Mouse (Mus musculus): Measurements from ENCODE around the gene Rhoh.

The Rhoh gene

DNA sequence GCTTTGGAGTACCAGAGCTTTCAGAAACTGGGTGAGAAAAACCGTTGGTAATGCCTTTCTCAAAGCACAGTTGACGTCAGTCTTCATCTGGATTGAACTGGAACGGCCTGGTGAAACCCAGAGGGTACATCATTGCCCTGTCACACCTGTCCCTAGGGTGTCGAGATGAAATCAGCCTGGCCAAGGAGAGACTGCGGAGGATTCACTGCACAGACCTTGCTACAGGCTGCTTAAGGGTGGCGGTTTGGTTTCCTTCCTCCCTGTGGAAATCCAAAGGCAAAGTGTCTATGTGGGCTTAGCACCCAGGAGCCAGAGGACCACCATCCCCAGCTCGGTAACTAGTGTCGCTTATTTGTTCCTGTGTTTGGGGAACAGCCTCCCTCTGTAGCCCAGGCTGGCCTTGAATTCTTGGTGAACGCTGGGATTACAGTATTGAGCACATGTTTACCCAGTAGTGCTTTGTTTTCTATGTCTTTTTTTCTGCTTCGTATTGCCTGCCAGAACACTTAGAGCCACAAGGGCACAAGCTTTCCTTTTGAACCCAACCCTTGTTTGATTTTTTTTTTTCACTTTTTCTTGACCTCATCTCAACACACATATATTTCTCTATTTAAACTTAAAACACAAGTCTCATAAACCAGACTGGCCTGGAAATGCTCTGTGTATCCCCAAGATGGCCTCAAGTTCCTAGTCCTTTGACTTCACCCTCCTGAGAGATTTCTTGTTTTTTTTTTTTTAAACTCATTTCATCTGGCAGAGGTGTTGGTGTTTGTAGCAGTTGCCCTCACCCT is at the start of gene Rhoh:
TSS of gene Rhoh (plus strand) at position 60 of the 791 bp plus-strand sequence.
- no peak for DNase-seq (ENCODE audit: low spot score)

DNA sequence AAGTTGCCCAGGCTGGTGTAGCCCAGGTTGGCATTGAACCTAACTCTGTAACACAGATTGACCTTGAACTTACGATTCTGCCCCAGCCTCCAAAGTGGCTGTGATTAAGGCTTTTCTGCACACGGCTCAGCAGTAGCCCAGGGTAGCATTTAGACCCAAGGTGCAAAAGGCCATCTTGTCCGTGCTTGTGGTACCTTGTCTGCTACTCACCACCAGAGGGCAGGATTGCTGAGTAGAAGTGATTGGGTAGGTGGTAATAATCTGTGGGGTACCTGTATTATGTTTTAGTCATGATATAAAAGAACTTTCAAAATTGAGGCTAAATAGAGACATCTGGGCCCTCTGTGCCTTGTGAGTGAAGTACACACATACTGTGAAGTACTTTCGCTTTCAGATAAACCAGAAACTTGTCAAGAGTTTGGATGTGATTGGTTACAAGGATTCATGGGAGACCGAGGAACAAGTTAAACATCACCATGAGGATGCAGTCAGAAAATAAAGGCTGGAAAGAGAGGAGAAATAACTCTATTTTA is 37.3 kb upstream of the Rhoh start:
- DNase-seq (ENCODE audit: low spot score), result no peak

DNA sequence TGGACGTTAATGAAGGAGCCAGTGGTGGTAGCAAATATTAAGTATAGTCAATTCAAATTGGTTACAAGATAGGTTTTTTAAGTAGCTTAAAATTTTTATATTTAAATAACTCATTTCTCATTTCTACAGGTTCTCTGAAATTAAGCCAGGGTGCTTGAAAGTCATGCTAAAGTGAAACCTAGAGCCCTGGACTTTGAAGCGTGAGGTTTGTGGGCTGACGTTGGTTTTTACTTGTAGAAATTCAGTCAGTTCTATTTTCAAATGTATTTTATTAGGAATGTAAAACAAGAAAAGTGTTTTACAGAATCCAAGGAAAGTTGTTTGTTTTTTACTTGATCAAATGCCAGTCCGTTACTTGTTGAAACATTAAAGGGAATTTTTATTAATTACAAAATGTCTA is 34.5 kb upstream of the Rhoh start:
- no peak for DNase-seq (ENCODE audit: low spot score)

DNA sequence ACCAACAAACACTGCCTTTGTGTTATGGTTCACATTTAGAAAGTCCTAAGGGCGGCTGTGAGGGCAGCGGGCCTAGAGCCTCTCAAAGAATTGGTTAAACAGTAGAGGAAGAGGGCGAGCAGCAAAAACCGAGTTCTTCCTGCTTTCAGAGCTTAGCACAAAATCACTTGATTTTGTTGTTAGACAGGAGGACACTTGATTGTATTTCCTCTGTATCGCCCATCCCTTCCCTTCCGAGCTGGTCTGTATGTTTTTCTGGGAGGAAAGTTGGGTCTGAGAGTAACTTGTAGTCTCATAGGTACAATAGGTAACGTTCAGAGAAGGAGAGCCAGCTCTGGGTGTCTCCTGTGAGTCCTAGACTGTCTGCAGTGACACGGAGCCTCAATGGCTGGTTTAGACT is 33.9 kb upstream of the Rhoh start:
- DNase-seq (ENCODE audit: low spot score), result no peak

DNA sequence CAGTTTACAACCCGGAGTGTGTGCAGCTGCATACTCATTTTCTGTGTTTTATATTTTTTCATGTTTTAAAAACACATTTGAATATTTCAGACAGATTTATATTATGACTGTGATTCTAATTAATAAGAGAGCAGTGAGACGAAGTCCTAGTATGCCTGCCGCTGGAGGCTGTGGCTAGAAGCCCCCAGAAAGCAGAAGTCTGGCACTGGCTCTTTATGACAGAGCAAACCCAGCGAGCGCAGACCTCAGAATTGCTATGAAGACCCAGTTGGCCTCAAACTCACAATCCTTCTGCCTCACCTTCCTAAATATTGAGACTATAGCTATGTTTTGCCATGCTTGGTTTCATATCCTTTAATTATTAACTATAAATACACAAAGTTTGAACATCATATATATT is 32.8 kb upstream of the Rhoh start:
- no peak for DNase-seq (ENCODE audit: low spot score)

DNA sequence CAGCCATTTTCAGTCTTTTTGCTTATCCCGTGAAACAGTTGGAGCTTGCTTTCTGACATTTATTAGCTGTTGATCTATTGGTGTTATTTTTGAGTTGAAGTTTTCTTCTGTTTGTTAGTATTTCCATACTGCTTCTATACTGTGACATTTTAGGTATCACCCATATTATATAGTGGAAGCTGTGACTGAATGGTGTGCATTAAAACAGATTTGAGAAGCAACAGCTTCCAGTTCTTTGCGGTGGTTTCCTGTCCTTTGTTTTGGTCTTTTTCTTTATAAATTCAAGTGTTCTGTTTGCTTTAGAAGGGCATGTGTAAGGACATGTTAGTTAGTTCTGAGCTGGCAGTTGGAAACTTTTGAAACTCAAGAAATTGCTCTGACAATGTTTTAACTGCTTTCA is 32.0 kb upstream of the Rhoh start:
- DNase-seq (ENCODE audit: low spot score), result no peak

DNA sequence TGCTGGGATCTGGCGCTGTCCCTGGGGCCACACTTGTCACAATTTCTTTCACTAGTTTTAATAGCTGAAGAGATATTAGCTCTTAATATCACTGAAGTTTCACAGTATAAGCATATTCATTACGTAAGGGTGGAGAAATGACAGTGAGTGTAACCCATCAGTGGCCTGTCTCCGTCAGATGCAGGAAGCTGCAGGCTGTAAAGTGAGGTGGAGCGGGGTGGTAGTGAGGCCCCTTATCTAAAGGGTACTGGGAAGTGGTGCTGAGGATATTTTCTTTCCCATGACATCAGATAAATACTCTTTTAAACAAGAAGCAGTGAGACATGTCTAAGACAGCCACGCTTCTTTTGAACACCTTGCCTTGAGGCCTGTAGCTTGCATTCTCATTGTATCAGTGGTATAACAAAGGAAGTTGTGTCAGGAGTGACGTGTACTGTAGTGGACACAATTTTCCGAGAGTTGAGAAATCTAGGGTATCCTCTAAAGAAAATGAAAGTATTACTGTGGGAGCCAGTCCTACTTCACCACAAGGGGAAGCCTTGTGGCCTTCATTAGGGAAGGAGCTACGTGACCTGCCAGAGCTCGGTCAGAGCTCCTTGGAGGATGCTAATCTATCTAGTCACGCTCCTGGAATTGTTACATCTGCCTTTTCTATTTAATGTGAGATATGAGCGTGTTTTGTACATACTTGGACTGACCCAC is 28.9 kb upstream of the Rhoh start:
- no peak for DNase-seq (ENCODE audit: low spot score)

DNA sequence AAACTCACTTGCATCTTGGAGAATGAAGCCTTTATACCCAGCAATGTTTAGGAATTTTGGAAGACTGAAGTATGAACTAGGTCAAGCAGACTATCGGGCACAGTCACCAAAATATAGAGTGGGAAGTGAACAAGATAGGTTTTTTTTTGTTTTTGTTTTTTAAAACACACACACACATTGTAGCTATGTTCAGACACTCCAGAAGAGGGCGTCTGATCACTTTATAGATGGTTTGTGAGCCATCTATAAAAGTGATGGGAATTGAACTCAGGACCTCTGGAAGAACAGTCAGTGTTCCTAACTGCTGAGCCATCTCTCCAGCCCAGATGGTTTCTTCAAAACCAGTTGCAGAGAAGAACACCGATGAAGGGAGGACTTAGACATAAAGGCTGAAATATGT is 27.9 kb upstream of the Rhoh start:
- DNase-seq (ENCODE audit: low spot score), result no peak

DNA sequence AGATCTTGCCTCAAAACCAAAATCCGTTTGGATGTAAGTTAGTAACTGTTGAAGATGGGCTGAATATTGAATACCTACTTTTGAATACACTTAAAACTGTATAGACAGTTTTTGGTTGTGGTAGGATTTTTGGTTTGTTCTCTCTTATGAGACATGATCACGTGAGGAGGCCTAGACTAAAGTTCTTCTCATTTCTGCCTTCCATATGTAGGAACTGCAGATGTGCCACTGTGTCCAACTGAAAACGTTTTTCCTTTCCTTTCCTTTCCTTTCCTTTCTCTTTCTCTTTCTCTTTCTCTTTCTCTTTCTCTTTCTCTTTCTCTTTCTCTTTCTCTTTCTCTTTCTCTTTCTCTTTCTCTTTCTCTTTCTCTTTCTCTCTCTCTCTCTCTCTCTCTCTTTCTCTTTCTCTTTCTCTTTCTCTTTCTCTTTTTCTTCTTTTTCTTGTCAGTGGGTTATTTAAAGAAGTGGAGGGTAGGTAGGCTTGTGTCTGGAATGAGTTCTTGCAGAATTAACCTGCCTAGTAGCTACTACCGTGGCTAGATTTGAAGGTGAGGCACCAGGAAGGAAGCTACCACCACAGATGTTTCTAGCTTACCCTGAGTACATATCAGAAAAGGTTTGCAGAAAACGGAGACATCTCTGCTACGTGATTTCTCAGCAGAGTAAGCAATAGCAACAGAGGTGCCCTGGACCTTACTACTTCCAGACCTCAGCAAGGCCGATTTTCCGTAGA is 27.1 kb upstream of the Rhoh start:
- DNase-seq (ENCODE audit: low spot score), result no peak

DNA sequence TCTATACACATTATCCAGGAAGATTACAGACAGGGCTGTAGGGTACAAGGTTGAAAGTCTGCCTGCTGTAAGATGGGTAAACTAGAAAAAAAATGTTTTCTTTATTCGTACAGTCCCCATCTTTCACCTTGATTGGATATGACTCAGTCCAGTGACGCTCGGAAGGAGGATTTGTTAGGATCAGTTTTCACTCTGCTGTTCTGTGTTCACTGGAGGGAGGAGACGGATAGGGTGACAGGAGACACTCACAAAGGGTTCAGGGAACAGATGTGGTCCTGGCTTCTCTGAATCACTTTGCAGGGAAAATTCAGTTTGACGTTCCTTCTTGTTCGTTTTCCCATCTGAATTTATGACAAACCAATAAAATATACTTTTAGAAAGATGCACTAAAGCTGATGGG is 23.0 kb upstream of the Rhoh start:
- DNase-seq (ENCODE audit: low spot score), result no peak

DNA sequence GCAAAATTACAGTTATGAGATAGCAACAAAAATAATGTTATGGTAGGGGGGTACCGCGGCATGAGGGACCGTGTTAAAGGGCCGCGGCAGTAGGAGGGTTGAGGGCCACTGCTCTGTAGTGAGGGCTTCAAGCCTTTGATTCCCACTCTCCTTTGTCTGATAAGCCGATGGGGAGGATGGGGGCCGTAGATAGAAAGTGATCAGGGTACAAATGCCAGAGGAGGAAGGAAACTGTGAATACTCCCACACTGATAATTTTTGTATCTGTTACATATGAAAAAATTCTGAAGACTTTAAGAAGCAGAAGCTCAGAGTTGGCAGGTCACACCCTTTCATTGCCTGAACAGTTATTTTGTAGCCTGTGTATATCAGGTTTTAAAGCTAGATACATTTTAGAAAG is 18.1 kb upstream of the Rhoh start:
- DNase-seq (ENCODE audit: low spot score), result no peak

DNA sequence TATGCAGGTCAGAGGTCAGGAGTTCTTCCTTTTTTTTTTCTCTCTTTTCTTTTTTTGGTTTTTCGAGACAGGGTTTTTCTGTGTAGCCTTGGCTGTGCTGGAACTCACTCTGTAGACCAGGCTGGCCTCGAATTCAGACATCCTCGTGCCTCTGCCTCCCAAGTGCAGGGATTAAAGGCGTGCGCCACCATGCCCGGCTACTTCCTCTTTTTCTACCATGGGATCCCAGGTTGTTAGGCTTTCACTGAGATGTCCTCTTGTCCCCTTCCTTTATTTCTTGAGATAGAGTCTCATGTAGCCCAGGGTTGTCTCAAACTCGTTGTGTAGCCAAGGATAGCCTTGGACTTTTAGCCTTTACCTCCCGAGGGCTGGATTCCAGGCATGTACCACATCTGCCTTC is 14.5 kb upstream of the Rhoh start:
- no peak for DNase-seq (ENCODE audit: low spot score)

DNA sequence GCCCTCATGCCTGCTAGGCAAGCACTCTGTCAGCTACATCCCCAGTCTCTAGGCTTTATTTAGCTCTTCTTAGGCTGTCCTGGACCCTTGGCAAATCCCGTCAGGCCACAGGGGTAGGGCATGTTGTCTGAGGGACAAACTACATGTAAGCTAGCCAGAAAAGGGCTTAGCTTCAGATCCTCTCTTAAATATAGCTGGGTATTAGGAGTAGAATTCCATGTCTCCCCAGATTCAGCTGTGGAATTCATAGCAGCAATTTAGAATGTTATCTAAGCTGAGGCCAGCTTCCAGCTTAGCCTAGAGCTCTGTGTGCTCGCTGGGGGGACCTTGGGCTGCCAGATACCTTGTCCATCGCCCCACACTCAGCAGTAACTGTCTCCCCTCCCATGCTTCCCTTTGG is 14.1 kb upstream of the Rhoh start:
- no peak for DNase-seq (ENCODE audit: low spot score)

DNA sequence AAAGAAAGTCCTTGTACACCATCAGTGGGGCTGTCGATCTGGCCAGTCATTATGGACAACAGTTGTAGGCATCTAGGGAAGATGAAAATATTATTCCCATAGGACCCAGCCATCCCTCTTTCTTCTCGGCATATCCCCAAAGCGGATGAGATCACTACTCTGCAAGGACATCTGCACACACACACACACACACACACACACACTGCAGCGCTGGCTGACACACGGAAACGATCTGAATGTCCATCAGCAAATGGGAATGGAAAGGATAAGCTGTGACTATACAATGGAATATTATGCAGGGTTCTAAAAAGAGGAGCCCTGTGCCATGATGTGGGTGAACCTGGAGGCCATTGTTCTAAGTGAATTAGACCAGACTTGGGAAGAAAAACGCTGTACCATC is 13.4 kb upstream of the Rhoh start:
- no peak for DNase-seq (ENCODE audit: low spot score)

DNA sequence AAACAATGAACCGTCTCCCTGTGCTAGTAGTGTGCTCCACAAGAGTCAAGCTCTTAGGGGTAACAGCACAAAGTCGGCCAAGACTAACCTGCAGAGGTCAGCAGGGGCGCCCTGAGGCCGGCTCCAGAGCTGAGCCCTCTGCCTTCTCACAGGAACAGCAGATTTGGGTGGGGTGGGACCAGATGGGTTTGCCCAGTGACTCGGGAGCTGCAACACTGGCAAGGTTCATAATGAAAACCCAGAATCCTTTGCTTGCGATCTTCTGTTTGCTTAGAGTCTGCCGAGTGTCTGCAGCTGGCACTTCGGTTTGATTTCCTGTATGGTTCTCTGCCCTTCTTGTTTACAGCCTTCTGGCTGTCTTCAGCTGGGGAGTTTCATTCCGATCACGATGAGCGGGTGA is 10.2 kb upstream of the Rhoh start:
- no peak for DNase-seq (ENCODE audit: low spot score)

DNA sequence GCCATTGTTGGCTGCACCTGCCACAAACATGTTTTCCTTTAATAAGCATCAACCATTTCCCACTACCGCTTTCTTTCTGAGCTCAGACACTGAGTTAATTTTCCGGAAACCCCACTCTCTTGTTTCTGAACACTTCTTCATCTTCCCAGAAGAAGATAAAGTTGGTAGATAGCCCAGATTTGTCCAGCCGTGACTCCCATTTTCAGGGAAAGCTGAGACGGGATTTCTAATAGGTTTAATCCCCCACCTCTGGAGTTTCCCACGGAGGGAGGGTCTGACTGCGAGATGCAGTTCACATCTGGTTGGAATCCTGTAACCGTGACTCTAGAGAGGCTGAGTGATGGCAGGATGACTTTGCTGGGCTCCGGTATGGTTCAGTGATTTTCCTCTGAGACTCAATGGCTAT is 6.2 kb upstream of the Rhoh start:
- no peak for DNase-seq (ENCODE audit: low spot score)

DNA sequence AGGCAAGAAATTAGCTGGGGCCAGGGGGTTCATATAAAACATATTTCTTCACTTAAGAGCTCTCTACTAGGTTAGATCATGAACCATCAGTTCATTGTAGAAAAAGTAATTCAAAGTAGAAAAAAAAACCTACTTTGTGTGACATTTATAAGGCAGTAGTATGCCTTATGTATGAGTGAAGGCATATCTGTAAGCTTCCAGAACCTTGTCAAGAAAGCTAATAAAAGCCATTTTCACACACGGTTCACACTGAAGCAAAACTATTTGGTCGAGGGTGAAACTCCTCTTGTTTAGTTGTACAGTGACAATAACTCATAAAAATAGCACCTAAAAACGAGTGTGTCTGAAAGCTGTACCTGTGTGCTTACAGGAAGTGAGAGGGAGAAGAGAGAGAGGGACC is 5.4 kb upstream of the Rhoh start:
- no peak for DNase-seq (ENCODE audit: low spot score)

DNA sequence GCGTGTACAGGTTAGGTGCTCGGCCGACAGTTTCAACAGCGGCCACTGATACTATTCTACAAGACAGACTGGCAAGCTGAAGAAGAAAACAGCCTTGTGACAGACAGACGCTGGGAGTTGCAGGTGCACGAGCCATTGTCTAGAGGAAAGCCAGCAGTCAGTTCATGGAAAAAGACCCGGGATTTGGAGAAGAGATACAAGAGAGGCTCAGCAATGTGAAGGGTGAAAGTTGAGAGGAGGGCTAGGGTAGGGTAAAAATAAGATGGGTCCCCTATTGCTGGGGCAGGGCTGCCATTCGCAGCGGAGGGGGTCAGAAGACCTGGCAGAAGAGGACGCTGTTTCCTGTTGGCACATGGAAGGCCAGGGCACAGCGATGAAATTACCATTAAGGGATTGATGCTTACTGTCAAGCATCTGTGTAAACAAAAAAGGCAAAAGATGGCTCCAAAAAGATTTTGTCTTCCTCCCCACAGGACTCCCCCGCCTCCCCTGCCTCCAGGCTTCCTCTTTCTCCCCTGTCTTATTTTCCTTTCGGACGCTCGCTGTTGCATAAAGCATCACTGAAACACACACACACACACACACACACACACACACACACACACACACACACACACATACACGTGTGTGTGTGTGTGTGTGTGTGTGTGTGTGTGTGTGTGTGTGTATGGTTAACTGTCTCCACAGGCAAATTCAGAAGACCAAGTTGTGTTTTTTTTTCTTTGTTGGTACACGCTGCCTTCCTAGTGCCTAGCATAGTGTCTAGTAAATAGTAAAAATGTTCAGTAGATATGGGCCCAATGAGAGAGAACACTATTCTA is 4.2 kb upstream of the Rhoh start:
- no peak for DNase-seq (ENCODE audit: low spot score)

DNA sequence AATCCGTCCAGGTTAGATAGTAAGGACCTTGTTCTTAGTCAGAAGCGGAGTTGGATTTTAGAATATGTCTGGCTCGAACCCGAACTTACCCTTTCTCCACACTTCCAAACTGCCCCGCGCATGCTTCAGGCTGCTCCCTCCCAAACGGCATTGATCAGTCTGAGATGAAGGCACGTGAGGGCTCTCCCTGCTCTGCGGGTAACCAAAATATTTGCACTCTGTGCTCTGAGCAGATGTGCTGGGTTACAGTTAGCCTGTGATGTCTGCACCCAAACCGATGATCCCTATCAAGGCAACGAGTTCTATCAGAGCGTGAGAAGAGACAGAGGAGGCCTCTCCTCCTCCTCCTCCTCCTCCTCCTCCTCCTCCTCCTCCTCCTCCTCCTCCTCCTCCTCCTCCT is 3.1 kb upstream of the Rhoh start:
- DNase-seq (ENCODE audit: low spot score), result no peak

DNA sequence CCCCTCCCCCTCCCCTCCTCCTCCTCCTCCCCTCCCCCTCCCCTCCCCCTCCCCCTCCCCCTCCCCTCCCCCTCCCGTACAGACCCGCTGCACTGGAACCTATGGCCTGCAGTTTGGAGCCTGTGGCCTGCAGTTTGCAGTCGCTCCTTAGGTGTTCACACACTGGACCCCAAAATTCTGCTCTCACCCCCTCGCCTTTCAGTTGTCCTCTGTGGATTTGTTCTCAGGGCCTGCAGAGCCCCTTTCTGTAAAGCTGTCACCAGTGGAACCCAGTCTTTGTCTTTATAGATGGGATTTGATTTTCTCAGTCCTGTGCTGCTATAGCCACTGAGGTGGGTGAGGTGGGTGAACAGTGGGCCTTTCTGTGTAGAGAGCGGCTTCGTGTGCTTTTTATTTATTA is 2.7 kb upstream of the Rhoh start:
- DNase-seq (ENCODE audit: low spot score), result no peak

DNA sequence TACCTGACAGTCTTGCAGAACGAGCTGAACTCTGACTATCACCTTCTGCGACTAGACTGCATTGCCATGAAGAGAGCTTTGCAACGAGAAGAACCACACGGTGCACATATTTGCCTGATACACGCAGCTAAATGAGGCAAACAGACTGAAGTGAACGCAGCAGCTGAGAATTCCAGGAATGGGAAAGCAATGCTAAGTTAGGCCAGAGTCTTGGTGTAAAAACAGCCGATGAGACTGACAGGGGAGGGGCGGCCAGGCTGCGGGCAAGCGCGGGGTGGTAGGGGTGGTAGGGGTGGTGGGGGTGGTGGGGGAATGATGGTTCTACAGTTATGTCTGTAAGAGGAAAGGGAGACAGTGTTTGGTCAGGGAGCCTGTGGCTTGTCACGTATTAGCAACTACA is 2.1 kb upstream of the Rhoh start:
- DNase-seq (ENCODE audit: low spot score), result no peak

DNA sequence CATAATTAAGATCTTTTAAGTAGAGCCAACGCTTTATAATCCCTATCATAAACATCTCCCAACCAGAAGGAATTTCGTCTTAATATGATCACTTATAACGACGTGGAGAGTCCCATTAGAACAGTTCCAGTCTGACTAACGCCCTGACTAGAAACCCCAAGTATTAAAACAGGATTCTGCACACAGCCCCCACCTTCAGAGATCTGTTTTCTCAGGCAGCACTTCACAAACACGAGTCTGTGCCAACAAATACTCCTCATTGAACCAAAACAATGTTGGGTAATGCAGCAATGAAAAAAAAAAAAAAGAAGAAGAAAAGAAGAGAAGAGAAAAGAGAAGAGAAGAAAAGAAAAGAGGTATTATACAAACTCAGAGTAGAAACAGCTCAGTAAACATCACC is 1.6 kb upstream of the Rhoh start:
- DNase-seq (ENCODE audit: low spot score), result no peak
